Mouse (Mus musculus): ENCODE data around the gene Fam161a. TPM values are rescaled to one million over a fixed set of nuclear protein-coding genes. Genes with fewer than 3 reads are reported as not detected.
A peak's percentile ranks its signal among the peaks of the same experiment; 100 is the strongest.

Gene Fam161a
- 1 to 10 TPM; 2.0 to 6.1 (median 2.8) TPM for polyA plus RNA-seq (2017; shearing (Covaris generic))

DNA sequence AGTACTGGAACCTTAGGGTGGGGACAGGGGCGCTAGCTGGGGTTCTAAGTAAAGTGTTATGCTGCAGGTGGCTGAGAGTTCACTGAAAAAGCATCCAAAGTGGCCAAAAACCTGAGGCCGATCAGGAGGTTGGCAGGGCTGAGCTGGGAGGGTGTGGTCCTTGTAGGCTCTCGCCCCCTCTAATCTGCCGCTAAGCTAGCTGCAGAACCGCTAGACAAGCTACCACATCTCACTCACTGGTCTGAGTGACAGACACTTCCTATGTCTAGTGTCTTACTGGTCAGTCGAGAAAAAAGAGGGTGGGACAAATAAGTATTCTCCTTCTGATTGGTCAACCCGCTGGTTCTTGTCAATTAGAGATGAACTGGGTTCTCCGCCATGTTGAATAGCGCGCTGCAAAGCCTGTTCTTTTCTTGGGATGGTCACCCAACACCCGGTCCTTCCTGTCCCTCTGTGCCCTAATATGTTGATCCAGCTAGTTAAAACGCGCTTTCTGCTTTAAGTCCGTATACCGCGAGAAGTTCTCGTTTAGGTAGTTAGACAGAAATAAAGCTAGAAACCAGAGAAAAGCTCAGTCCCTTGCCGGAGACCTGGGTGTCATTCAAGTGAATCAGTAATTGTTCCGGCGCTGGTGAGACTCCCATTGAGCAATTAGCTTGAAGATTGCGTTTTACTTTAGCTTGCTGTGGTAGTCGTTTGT lies at the start of gene Fam161a:
TSS of gene Fam161a (plus strand) at position 51 of the 700 bp plus-strand sequence.
- peak; percentile 97 for ATAC-seq

DNA sequence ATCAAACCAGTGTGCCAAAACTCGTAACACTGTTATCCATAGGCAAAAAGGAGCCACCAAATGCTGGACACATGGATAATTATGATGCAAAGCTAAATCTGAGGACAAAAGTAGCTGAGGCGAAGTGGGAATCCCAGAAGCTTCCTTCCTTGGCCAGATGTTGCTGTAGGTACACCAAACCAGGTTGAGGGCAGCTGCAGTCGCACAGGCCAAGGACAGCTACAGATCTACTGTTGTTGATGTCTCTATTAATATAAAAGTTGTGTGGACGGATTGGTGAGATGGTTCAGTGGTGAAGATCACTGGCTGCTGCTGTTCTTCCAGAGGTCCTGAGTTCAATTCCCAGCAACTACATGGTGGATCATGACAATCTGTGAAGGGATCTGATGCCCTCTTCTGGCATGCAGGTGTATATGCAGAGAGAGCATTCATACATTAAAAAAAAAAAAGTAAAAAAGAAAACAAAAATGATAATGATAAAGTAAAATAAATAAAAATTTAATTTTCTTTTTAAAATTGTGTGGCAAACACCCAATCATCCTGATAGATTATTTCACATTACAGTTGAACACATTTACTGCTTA lies 49.4 kb upstream of the Fam161a start:
- ATAC-seq, result peak; percentile 57

DNA sequence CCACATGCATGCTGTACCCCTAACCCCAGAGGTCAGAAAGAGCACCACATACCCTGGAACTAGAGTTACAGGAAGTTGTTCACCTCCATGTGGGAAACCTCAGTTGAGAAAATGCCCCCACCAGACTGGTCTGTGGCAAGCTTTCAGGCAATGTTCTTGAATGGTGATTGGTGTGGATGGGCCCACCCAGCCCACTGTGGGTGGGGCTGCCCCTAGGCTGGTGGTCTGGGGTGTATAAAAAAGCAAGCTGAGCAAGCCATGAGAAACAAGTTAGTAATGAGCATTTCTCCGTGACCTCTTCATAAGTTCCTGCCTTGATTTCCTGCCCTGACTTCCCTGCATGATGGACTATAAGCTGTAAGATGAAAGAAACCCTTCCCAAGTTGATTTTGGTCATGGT lies 45.2 kb upstream of the Fam161a start:
- ATAC-seq, result no peak

DNA sequence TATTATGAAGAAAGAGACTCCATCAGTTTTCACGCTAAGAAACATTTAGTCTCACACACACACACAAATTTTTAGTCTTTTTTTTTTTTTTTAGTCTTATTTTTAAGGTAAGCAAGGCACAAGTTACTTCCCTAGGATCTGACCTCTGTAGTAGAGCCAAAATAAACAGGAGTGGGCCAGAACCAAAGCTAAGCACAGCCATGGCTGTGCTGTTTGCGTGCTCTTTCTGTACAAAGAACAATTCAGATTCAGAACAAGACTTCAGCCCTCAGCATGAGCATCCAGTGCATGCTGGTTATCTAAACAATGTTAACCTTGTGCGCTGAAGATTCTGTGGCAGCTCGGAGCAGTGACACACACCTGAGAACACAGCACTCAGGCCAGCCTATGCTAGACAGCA lies 42.9 kb upstream of the Fam161a start:
- ATAC-seq, result no peak

DNA sequence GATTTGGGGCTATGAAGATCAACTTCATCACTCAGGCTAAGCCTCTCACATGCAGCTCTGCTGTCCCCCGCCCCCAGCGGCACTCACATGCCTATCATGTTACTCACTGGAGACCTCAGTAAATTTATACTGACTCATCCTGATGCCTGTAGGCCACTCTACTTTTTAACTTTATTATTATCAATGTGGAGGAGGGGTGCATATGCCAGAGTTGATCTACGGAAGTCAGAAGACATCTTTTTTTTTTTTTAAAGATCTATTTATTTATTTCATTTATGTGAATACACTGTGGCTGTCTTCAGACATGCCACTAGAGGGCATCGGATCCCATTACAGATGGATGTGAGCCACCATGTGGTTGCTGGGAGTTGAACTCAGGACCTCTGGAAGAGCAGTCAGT lies 41.8 kb upstream of the Fam161a start:
- ATAC-seq, result no peak

DNA sequence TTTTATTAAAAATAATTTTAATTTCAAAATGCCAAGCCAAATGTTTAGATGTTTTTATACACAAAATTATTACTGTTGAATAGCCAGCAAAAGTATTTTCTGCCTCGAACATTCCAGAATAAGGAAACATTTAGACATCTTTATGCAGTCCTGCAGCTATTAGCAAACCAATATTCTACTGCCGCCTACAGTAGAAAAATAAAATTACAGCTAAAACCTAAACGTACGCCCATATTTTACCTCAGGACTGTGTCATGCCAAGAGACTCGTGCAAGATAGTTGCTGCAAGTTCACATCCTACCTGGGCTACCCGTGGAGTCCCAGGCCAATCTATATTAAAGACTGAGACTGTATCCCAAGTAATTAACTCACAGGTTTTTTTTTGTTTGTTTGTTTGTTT lies 37.8 kb upstream of the Fam161a start:
- peak; percentile 36 for ATAC-seq

DNA sequence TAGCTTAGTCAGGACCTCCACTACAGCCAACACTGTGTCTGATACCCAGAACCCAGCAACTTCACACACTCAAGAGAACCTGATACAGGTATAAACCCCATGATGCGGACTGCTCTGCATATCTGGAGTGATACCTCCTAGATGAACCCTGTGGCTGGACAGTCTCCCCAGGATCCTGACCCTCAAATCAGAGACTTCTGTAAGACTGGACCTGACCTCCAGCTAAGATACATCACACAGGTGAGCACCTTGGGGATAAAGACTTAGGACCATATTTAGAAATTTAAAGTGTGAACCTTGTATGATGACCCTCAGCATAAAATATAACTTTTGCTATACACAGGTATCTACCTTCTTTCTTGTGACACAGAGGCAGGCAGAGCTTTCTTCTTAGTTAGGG lies 36.8 kb upstream of the Fam161a start:
- ATAC-seq, result no peak

DNA sequence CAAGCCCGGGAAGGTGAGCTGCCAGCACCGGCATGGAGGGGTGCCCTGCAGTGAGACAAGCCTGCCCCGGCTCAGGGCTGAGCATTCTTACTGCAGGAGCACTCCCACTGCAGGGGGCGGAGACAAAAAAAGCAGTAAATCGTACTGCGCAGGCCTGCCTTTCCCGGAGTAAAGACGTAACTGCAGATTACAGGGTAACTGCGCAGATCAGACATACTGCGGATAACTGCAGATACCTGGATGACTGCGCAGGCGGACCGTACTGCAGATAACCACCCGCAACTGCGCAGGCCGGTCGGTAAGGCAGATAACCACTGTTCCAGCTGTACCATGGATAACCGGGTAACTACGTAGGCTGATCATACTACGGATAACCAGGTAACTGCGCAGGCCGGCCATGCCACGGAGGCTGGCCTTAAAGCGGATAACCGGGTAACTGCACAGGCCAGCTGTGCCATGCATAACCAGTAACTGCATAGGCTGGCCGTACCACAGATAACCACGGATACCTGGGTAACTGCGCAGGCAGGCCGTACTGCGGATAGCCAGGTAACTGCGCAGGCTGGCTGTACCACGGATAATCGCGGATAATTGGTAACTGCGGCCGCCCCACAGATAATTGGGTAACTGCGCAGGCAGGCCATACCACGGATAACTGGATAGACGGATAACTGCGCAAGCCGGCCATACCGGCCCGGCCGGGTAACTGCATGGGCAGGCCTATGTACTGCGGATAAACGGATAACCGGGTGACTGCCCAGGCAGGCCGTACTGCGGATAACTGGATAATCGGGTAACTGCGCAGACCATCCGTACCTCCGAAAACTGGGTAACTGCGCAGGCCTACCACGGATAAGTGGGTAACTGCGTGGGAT lies 35.3 kb upstream of the Fam161a start, which contains the start of gene Zrsr1:
TSS of gene Zrsr1 (plus strand) at position 171 of the 875 bp plus-strand sequence.
- peak; percentile 78 for ATAC-seq

DNA sequence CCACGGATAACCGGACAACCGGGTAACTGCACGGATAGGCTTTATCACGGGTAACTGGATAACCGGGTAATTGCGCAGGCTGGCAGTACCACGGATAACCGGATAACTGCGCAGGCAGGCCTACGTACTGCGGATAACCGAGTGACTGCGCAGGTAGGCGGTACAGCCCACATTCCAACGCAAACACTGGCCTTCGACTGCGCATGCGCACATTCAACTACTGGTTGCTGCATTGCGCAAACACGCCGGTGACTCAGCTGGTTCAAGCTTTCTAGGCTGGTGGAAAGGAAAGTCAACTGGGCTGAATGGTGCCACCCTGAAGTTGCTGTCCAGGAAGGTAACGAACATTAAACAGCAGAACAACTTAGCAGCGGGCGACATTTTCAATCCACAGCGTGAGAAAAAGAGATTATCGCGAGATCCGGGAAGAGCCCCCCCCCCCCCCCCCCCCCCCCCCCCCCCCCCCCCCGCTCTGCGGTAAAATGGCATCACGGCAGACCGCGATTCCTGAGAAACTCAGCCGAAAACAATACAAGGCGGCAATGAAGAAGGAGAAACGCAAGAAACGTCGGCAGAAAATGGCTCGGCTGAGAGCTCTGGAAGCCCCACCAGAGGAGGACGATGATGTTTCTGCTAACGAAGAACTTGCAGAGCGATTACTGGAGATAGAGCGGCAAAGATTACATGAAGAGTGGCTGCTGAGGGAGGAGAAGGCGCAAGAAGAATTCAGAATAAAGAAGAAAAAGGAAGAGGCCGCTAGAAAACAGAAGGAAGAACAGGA lies 34.4 kb upstream of the Fam161a start:
- ATAC-seq, result peak; percentile 60

DNA sequence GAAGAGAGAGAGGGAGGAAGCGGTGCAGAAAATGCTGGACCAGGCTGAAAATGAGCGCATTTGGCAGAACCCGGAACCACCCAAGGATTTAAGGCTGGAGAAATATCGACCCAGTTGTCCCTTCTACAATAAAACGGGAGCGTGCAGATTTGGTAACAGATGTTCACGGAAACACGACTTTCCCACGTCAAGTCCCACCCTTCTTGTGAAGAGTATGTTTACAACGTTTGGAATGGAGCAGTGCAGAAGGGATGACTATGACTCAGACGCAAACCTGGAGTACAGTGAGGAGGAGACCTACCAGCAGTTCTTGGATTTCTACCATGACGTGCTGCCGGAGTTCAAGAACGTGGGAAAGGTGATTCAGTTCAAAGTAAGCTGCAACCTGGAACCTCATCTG lies 33.7 kb upstream of the Fam161a start:
- ATAC-seq, result no peak

DNA sequence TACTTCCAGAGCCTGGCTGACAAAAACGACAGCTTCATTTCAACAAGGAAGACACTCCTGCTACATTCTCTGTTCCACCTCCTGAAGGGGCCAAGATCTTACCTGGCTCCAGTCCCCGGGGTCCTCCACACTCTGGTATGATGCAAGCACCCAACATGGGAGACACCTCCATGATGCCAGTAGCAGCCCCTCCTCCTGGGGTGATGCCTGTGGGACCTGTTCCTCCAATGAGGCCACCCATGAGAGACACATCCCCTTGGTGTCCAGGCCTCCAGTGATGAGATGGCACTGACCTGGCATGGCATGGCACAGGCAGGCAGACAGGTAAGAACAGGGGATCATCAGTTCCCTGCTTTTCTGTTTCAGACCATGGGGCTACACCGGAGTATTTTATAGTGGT lies 29.1 kb upstream of the Fam161a start:
- no peak for ATAC-seq

DNA sequence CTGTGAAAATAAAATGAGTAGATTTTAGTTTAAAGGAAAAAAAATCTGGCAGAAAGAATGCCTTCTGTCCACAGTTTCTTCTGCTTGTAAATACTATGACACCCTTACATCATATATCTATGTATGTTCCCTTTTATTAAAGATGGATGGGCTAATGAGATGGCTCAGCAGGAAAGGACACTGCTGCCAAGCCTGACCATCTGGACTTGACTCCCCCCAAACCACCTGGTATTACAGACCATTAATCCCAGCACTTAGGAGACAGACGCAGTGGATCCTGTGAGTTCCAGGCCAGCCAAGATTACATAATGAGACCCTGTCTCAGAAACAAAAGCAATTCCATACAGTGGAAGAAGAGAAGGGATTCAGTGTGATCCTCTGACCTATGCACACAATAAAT lies 28.6 kb upstream of the Fam161a start:
- no peak for ATAC-seq

DNA sequence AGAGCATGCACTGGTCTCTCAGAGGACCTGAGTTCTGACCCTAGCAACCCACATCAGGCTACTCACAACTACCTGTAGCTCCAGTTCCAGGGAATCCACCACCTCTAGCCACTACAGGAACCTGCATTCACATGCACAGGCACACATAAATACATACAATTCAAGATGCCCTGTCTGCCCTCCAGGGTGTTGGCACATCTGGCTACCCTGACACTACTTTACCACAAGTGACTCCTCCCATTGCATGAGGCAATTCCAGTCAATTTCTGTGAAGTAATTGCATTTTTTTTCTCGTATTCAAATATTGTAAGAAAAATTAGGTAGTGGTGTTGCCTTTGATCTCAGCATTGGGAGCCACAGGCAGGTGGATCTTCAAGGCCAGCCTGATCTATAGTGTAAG lies 28.1 kb upstream of the Fam161a start:
- ATAC-seq, result no peak

DNA sequence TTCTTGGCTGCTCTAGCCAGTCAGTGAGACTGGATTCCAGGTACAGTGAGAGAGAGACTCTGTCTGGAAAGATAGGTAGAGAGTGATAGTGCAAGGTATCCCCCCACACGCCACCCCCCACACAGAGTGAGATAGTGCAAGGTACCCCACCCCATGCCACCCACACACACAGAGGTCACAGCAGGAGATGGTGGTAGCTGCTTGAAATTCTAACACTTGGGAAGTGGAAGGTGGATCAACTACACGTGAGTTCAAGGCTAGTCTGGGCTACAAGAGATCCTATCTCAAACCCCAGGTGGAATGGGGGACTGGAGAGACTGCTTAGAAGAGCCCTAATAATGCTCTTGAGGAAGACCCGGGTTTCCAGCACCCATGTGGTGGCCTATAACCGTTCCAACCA lies 26.3 kb upstream of the Fam161a start:
- no peak for ATAC-seq

DNA sequence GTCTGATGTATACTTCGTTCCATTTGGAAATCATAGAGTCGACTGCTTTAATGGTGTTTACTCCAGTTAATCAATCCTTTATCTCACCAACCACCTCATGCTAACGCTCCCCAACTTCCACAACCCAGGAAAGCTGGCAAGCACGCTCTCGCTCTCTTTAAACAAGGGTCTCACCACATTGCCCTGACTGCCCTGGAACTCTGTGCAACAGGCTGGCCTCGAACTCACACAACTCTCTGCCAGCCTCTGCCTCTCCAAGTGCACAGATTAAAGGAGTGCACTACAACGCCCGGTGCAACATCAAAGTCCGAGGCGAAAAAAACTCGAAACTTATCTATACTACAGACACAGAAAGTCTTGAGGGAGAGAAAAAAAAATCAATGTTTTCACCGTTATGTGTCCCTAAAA lies 25.8 kb upstream of the Fam161a start:
- ATAC-seq, result peak; percentile 29

DNA sequence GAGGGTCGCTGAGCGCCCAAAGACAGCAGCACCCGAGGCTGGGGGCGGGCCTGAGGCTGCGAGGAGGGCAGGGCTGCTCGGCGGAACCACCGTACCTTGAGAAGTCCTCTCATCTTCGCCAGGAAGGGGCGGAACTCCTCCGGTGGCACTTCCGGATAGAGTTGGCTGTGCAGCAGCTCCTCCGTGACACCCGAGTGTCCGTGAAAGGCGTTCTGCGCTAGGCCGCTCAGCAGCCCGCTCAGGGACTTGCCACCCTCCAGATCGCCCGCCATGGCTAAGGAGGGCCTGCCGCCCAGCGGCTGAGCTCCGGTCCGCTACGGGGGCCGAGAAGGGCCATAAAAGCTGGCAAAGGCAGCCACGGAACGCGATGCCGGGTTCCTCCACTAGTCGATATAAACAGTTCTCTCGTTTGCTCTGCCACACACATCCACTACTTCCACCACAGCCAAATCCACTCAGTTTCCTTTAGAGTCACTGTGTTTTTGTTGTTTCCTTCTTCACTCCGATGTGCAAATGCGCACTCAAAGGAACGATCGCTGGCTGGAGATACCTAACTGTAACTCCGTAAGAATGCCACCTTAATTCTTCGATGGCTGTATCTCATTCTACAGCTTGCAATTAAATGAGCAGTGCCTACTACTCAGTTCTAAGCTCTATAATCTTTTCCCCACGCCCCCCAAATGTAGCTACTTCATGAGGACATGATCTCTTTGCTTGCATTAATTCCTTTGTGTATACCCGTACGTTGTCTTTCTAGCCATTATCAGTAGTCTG lies 25.2 kb upstream of the Fam161a start, which contains the start of the genes Gm28048 and Commd1:
TSS of gene Gm28048 (minus strand) at position 107 of the 774 bp plus-strand sequence.
TSS of gene Commd1 (minus strand) at position 399 of the 774 bp plus-strand sequence.
- ATAC-seq, result peak; percentile 93

DNA sequence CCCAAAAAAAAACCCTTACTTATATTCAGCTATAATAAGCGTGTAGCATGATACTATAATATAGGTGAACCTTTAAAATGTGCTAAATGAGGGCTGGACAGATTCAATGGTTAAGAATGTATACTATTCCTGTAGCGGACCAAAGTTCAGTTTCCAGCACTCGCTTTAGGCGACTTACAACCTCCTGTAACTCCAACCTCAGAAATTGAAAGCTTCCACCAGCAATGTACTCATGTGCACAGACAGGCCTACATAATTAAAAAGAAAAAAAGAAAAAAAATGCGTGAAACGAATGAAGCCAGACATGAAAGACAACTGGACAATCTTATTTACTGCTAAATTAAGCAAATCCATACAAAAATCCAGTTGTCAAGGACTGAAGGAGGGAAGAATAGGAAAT lies 24.5 kb upstream of the Fam161a start:
- ATAC-seq, result no peak

DNA sequence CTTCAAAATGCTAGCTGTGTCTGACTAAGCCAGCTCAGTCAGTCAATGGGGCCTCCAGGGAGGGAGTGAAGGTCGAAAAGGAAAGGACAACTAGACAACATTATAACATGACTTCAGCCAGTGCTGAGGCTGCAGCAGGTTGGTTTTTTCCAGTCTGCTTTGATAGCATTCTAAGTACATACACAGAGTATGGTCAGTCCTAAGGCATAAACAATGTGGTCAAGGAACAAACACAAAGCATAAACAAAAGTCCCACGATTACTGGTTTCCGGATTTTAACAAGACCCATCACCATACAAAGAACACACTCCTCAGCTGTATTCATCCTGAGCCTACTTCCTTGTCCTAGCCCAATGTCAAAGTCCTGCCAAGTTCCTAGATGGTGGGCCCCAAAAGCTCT lies 21.8 kb upstream of the Fam161a start:
- ATAC-seq, result no peak

DNA sequence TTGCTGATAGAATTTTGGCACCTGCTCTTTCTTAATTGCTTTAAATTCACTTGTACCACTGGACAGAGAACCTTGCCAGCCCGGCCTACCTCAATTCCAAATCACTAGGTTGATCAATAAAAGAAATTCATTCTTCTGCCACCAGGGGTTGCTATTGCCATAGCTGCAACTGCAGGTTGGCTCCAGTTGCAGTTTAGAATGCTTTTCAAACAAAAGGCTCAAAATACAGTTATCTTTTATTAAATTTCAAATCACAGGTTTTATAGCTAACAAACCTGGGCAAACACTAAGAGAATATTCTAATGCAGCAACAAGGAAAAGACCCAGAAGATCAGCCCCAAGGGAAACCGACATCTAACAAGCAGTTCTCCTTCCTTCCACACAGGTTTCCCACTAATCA lies 20.0 kb upstream of the Fam161a start:
- ATAC-seq, result peak; percentile 36

DNA sequence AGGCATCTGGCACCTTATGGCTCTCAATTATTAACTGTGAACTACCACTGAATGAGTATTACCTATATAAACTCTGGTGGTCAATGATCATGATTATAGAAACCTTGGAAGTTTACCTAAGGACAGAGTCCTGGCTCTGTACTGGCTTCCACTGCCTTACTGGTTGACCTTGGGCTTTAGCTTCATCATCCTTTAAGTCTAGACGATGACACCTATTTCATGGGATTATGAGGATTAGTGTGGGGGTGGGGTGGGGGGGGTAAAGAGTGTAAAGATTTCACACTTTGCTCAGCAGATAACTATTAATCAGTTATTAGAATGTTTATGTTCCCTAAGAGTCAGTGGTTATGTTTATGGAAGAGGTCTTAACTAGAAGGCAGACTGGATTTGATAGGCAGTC lies 17.5 kb upstream of the Fam161a start:
- ATAC-seq, result no peak

DNA sequence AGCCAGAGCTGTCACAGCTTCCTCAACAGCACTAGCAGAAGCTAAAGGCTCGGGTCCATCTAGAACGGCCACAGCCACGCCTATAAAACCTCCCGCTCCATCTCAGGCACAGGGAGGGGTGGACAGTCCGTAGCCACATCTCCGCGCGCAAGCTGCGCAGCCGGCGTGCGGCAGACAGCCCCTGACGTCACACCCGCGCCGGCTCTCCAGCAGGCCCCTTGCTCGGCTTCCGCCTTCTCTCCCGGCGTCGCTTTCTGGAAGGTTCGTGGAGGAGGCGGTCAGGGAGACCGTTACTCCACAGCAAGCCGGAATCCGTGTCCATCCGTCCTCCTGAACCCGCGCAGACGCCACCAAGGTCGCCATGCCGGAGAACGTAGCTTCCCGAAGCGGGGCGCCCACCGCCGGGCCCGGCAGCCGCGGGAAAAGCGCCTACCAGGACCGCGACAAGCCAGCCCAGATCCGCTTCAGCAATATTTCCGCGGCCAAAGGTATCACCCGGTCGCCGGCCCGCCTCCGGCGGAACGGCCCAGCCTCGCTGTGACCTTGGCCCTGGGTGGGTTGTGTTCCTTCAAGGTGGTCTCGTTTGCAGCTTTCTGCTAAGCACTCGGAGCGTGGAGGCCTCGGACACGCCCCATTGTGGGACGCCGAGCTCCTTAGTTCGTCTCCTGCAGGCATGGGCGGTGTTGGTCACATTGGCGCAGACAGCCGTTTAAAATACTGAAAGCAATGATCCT lies 16.8 kb upstream of the Fam161a start, which contains the start of gene Cct4:
TSS of gene Cct4 (plus strand) at position 127 of the 734 bp plus-strand sequence.
- peak; percentile 90 for ATAC-seq

All from inflammation-experienced regulatory T-cells, adult 6 months (primary cell).